Mouse (Mus musculus): ENCODE results near the gene Zfp281.

Zfp281 gene

DNA sequence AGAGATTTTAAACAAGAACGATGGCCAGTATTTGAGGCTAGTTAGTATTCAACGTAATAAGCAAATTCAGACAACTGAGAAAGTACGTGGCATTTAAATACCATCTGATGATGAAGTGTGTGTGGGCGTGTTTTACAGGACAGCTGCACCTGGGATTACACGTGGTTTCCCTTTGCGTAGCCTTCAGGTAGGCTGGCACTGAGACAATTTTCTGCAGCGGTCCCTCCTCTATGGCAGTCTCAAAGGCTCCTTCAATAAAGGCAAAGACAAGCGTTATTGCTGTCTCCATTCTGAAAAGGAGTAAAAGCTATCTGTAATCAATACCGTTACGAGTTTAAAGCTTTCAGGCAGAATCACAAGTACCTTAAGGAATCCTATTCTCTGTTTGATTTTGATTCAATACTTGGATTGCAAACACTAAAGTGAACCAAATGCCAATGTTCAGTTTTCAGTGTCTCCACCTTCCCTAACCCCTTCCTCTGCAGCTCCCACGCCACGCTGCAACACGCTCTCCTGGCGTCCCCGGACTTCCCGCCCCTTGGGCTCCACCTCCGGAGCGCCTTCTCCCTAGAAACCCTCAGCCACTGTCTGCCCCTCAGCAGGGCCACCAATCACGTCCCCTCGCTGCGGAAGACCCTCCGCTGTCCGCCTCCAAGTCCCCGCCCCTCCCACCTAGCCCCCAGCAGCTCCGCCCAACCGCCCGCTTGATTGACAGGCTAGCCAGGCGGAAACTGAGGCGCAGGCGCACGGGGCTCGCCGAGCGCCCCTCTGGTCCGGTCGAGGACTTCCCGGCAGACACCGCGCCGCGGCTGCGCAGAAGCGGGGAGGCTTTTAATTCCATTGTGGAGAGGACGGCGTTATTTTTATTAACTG, at the start of gene Zfp281:
Gene Zfp281, plus strand, starts transcription at position 756 of the 873 bp plus-strand sequence.
- peak; percentile 79 to 86 for DNase-seq (ENCODE audit: low spot score in 2 of 2)

GRCm38 (mm10) chr1:136577890-136578663, 46.6 kb upstream of the Zfp281 start:
- DNase-seq (ENCODE audit: low spot score in 2 of 2), result no peak

- no peak for DNase-seq (ENCODE audit: low spot score in 2 of 2)
Observed at GRCm38 (mm10) chr1:136579360-136579759, 45.3 kb upstream of the Zfp281 start.

- no peak for DNase-seq (ENCODE audit: low spot score in 2 of 2)
Observed at GRCm38 (mm10) chr1:136580266-136580665, 44.4 kb upstream of the Zfp281 start.

- DNase-seq (ENCODE audit: low spot score in 2 of 2), result no peak
Observed at GRCm38 (mm10) chr1:136581841-136582240, 42.9 kb upstream of the Zfp281 start.

DNA sequence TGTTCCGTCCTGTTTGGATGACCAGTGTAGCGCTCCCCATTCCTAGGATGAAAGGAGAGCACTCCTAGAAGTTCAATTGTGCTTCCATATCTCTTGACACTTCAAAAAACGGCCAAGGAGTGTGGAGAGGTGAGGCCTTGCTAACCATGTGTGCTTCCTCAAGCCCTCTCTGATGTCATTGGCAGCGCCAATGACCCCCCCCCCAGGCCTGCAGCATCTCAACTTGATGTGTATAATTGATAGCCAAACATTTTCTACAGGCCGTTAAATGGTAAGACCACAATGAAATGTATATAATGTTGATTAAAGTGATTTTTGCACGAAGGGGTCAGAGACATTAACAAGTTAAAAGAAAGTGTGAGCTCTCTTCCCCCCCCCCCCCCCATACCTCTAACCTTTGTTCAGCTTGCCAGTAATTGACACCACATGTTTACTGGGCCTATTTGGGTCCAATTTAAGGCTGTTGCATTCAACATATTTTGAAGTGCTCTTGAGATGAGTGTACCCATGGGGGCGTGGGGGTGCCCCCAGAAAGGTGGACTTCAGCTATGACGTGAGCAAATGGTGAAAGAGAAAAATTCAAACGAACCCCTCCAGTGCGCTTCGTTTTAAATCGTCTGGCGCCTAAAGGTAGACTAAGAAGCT, 36.8 kb upstream of the Zfp281 start:
- DNase-seq (ENCODE audit: low spot score in 2 of 2), result no peak

- no peak for DNase-seq (ENCODE audit: low spot score in 2 of 2)
Observed at GRCm38 (mm10) chr1:136588908-136589307, 35.8 kb upstream of the Zfp281 start.

- no peak for DNase-seq (ENCODE audit: low spot score in 2 of 2)
Observed at GRCm38 (mm10) chr1:136592741-136593140, 32.0 kb upstream of the Zfp281 start.

GRCm38 (mm10) chr1:136594235-136594850, 30.4 kb upstream of the Zfp281 start:
- DNase-seq (ENCODE audit: low spot score in 2 of 2), result no peak

DNA sequence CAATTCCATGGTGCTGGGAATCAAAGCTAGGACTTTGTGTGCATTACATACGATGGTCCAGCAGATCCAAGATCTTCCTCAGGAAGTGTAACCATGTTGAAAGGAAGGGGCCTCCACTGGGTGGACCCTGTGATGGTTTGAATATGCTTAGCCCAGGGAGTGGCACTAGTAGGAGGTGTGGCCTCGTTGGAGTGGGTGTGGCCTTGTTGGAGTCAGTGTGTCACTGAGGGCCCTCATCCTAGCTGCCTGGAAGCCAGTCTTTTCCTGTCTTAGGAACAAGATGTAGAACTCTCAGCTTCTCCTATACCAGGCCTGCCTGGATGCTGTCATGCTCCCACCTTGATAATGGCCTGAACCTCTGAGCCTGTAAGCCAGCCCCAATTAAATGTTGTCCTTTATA, 27.9 kb upstream of the Zfp281 start:
- no peak for DNase-seq (ENCODE audit: low spot score in 2 of 2)

DNA sequence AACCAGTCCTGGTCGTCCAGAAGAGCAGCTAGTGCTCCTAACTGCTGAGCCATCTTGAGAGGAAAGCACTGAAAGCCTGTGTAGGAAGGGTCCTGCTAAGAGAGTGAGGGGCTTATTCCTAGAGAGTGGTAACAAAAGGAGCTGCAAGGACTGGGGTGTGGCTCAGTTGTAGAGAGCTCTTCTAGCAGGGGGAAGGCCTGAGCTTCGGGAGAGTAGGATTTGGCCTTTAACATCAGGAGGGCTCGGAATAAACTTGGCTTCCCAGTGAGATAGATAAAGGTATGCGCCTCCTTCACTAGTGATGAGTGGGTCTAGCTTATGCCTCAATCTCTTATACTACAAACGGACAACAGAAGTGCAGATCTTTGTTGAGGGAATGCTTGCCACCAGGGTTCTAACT, 26.4 kb upstream of the Zfp281 start:
- no peak for DNase-seq (ENCODE audit: low spot score in 2 of 2)

DNA sequence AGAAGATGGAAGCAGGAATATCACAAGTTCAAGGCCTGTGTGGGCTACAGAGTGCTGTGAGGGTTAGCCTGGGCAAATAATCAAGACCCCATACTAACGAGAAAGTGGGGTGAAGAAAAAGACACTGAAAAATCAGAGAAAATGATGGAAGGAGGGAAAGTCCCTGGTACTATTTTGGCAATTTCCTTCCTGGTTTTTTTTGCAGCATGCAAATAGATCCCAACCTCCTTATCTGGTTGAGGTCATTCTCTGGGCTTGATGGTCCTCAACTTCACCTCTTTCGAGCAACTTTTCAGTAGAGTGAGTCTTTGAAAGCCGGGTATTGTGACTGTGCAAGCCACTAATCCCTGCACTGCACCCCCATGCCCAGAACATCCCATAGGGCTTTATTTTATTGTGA, 24.6 kb upstream of the Zfp281 start:
- no peak for DNase-seq (ENCODE audit: low spot score in 2 of 2)

DNA sequence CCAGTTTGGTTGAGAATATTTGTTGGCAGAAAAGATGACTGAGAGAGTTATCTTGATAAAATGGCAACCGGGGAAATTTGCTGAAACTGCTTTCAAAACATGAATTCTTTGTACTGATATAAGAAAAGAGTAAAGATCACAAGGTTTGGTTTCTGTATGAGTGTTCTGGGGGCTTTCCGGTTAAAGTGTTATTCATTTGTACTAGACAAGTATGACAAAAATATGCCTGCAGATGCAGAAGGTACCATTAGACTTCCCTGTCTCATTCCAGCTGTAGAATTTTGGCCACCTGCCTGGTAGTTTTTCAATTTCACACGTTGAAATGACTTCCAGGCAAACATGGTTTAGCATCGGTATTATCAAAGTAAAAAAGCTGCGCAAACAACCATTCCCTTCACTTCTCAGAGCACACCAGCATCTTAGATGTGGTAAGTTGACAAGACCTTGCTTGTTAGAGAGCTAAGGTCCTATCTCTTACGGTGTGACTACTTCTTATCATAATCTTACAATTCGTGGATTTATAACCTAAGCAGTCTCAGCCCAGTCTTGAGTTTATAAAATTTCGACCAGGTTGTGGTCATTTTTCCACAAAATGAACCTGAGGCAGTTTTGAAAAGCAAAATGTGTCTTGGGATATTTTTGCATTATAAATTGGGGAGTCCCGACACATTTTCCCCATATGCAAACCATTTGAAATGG, 23.9 kb upstream of the Zfp281 start:
- no peak for DNase-seq (ENCODE audit: low spot score in 2 of 2)

- DNase-seq (ENCODE audit: low spot score in 2 of 2), result no peak
Observed at GRCm38 (mm10) chr1:136601346-136601888, 23.3 kb upstream of the Zfp281 start.

DNA sequence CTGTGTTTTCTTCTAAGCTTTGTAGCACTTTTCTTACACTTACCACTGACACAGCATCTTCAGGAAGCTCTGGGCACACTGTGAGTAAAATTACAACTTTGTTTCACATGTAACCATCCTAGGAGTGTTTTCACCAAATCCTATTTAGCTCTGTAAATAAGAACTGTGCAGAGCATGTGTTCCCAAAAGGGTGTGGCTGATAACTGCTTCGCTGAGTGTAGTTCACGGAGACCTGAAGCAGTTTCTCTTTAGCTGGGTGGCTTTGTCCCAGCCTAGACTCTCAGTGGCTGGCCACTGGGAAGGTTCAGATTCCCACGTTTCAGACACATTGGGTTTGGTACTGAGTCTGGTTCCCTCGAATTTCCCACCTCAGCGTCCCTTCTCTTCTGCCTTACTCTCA, 22.4 kb upstream of the Zfp281 start:
- DNase-seq (ENCODE audit: low spot score in 2 of 2), result no peak

DNA sequence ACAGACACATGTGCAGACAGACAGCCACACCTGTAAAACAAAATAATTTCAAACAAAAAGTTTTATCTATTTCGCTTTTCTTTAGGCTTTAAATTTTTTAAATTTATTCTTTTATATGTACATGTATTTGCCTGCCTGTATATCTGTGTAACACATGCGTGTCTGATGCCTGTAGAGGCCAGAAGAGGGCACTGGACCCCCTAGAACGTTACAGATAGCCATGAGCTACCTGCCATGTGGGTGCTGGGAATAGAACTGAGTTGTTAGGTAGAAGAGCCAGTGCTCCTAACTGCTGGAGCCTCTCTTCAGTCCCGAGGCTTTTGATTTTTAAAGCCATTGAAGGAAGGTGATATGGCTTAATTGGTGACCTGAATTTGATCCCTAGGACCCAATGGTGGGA, 20.5 kb upstream of the Zfp281 start:
- no peak for DNase-seq (ENCODE audit: low spot score in 2 of 2)

GRCm38 (mm10) chr1:136605790-136606189, 18.9 kb upstream of the Zfp281 start:
- DNase-seq (ENCODE audit: low spot score in 2 of 2), result no peak

- no peak for DNase-seq (ENCODE audit: low spot score in 2 of 2)
Observed at GRCm38 (mm10) chr1:136606278-136606677, 18.4 kb upstream of the Zfp281 start.

- DNase-seq (ENCODE audit: low spot score in 2 of 2), result no peak
Observed at GRCm38 (mm10) chr1:136608339-136609261, 16.1 kb upstream of the Zfp281 start.

DNA sequence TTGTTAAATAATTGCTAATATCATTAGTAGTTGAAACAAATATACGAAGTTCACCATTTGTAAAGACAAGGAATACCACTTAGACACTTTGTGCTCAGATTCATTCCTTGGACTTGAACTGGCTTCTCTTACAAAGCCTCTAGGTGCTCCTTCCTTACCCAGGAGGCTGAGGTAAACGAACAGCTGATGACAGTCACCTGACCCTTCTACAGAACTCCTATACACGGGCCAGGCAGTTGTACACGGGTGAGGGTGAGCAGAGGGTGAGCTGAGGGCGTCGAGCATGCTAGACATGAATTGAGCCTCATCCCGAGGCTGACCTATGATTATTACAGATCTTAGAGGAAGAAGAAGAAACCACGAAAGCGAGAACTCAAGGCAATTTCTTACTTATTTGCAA, 12.9 kb upstream of the Zfp281 start:
- DNase-seq (ENCODE audit: low spot score in 2 of 2), result no peak
